Mouse (Mus musculus) cerebellum, adult 2 months (tissue): ENCODE measurements around the gene Scrn1.

ENCODE experiments used
- CTCF ChIP-seq: fragments of 200-500 bp; IDR thresholded peaks from 2 replicates; pipeline ENCODE4 v1.5.1; 2011; ENCODE audit warnings: low read depth, mild to moderate bottlenecking, control low read depth, low read length, moderate library complexity, borderline replicate concordance; ENCODE audit not compliant: insufficient read depth
- POLR2A ChIP-seq: fragments of 200-500 bp; IDR thresholded peaks from 2 replicates; pipeline ENCODE4 v1.6.1; 2011; ENCODE audit warnings: low read length, control low read depth, borderline replicate concordance; ENCODE audit not compliant: insufficient read depth

GRCm38 (mm10) chr6:54471866-54472265, 94.4 kb downstream of the Scrn1 start:
- TF ChIP-seq CTCF = no peak
- TF ChIP-seq POLR2A = no peak
